Mouse (Mus musculus): ENCODE results near the gene Mrpl37. TPM values are rescaled to one million over a fixed set of nuclear protein-coding genes. Genes with fewer than 3 reads are reported as not detected.

Gene Mrpl37
- polyA plus RNA-seq, 1 experiment from 2014 or later: 87.5 TPM

GRCm38 (mm10) chr4:107006229-107006628 lies 60.4 kb downstream of the Mrpl37 start:
- Histone ChIP-seq H3K9me3 (replicated peaks) (no peaks in the 10 kb centered on the region), H3K27me3 (no peaks in the 10 kb centered on the region), H3K4me2 (replicated peaks) (no peak overlapping the region), H3K4me3 (replicated peaks) (no peak overlapping the region), H3K9ac (no peak overlapping the region), H3K4me1 (peaks cover 44% of the 10 kb centered on the region), H3K36me3 (0 out of 2 replicates have a peak, but pooled peaks cover 5% of the 10 kb centered on the region), H3K27ac (replicated peaks) (no peak overlapping the region)
- no peak for ATAC-seq (ENCODE audit: insufficient number of reproducible peaks, low FRiP score, low TSS enrichment, low read depth)
- 78% methylated on average over 4 of the region's 4 CpGs for WGBS

Other genes starting within 250 kb of the Mrpl37 start
- 136 and 137 TPM in 2 replicates for gene Ssbp3, start 156.2 kb downstream of the Mrpl37 start, polyA plus RNA-seq (2015; fragmentation: Nextera tagmentation; extraction: Ambion mirVana)
- 7.6 and 8.2 TPM in 2 replicates for gene Cyb5rl, start 120 bp upstream of the Mrpl37 start, polyA plus RNA-seq (2015; fragmentation: Nextera tagmentation; extraction: Ambion mirVana)
- not detected in 2 replicates for gene Cdcp2, start 30.0 kb upstream of the Mrpl37 start, polyA plus RNA-seq (2015; fragmentation: Nextera tagmentation; extraction: Ambion mirVana)
- 583 and 621 TPM in 2 replicates for gene Tmem59, start 111.5 kb upstream of the Mrpl37 start, polyA plus RNA-seq (2015; fragmentation: Nextera tagmentation; extraction: Ambion mirVana)
- gene Tceanc2, start 112.2 kb upstream of the Mrpl37 start, polyA plus RNA-seq (2015; fragmentation: Nextera tagmentation; extraction: Ambion mirVana): 22.5 and 24.7 TPM in 2 replicates
- gene Ldlrad1, start 142.3 kb upstream of the Mrpl37 start, polyA plus RNA-seq (2015; fragmentation: Nextera tagmentation; extraction: Ambion mirVana): 0.25 TPM in 2 replicates
- 66.6 and 72.3 TPM in 2 replicates for gene Lrrc42, start 186.7 kb upstream of the Mrpl37 start, polyA plus RNA-seq (2015; fragmentation: Nextera tagmentation; extraction: Ambion mirVana)
- 41.1 and 43.9 TPM in 2 replicates for gene Hspb11, start 186.7 kb upstream of the Mrpl37 start, polyA plus RNA-seq (2015; fragmentation: Nextera tagmentation; extraction: Ambion mirVana)
- 0.35 and 0.89 TPM in 2 replicates for gene Dio1, start 240.3 kb upstream of the Mrpl37 start, polyA plus RNA-seq (2015; fragmentation: Nextera tagmentation; extraction: Ambion mirVana)
- 57.3 TPM in 2 replicates for gene Yipf1, start 247.5 kb upstream of the Mrpl37 start, polyA plus RNA-seq (2015; fragmentation: Nextera tagmentation; extraction: Ambion mirVana)